Mouse (Mus musculus): ENCODE results near the gene Caln1.
A peak's percentile ranks its signal among the peaks of the same experiment; 100 is the strongest.

Gene Caln1

DNA sequence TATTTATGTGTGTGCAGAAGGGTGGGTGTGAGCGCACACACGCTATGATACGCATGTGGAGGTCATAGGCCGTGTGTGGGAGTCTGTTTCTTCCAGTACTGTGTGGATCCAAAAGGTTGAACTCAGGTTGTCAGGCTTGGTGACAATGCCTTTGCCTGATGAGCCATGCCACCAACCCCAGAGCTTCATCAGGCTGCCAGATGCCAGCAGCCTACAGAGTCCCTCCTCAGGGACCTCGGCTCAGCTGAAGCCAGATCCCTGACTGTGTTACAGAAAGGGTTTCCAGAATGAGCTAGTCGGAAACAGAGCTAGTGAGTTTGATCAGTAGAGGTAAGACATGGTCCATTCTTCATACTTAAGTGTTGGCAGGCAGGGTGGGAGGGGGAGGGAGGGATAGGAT lies 25.9 kb downstream of the Caln1 start:
- DNase-seq = no peak

DNA sequence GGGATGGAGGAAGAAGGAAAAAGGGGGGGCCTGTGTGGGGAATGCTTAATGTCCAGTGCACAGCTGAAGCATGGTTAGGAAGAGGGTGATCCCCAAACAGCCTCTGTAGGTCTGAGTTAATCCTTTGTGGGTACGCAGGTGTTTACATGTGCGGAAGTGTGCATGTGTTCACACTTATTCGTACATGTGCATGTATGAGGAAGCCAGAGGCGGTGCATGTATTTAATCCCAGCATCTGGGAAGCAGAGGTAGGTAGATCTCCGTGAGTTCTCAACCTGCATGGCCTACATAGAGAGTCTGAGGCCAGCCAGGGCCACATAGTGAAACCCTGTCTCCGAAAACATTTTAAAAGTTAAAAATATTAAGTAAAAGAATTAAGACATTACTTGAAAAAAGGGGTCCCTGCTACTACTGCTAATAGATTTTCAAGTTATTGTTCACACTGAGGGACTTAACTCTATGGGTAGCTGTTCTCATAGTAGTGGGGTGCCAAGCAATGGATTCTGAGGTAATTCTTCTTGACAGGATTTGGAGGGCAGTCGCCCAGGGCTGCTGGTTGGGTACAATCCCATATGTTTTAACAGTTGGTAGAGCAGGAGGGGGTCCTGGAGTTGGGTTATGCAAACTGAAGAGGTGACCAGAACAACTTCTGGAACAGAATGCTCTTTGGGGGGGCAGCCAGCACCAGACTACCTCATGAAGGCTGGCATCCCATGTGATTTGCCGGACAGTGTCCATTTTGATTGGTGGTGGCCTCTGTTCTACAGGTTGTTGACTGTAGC lies 31.1 kb downstream of the Caln1 start:
- DNase-seq = no peak

DNA sequence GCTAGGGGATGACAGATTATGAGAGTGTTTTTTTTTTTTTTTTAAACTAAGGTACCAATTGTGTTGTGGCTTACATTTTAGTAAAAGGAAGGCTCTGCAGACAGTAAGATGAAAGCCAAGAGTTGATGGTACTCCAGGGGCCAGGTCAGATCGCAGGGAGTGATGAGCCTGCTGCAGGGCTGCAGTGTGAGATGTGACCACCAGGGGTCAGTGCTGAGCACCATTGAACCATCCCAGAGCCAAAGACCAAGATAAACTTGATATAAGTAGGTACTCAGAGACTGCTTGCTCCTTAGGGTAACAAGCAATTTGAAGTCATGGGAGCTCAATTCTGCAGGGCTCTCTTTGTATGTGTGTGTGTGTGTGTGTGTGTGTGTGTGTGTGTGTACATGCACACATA lies 35.9 kb downstream of the Caln1 start:
- peak; percentile 68 for DNase-seq

DNA sequence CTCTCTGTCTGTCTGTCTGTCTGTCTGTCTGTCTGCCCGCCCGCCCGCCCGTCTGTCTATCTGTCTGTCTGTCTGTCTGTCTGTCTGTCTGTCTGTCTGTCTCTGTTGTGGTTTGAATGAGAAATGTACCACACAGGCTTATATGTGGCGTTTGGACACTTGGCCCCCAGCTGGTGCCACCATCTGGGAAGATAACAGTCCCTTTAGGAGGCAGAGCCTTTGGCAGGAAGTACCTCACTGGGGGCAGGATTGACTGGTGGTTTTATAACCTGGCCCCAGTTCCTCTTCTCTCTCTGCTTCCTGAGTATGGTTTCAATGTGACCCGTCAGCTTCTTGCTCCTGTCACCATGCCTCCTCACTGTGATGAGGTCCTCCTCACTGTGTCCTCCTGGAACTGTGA lies 40.5 kb downstream of the Caln1 start:
- no peak for DNase-seq

DNA sequence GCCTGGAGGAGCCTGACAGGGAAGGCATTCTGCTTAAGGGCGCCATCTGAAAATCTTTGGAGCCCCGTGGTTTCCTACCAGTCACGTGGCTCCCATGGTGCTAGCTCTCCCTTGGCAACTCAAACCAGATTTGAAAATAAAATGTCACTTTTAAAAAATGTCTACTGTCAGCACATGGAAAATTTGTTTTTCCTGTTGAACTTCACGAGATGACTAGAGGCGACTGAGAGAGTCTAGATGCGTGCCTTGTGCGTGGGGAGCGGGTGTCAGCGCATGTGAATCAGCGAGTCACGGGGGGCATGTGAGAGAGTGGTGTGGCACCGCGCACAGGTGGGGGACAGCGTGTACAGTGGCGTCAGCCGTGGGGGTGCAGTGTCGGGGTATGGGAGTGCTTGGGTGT lies 42.3 kb downstream of the Caln1 start:
- no peak for DNase-seq

DNA sequence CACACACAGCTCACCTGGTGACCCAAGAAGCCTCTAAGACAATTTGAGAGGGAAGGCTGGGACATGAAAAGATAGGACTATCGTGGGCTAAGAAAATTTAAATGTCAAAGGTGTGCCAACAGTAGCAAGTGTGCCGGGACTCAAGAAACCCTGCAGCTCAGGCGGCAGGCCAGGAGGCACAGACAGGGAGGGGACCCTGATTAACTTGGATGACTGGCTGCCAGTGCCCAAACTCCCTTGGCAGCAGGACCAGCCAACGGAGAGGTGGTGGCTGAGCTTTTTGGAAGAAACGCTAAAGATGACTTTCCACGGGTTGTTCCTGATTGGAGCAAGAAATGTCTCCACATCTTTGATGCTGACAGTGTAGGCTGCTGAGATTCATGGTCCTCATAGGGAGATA lies 78.2 kb downstream of the Caln1 start:
- DNase-seq = no peak

DNA sequence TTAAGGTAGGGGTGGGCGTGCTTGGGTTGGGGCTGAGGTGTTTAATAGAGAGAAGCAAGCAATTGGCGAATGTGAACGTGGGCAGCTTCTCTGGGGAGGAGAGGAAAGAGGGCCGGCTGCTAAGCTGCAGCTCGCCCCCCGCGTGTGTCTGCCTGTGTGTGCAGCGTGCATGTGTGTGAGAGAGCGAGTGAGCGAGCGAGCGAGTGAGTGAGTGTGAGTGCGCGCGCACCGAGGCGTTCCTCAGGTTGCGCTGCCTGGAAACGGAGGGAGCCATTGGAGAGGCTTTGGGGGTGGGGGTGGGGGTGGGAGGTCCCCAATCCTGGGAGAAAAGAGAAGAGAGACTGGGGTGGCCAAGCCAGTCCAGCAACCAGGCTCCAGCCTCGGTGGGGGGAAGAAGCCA lies 79.2 kb downstream of the Caln1 start:
- DNase-seq = no peak

DNA sequence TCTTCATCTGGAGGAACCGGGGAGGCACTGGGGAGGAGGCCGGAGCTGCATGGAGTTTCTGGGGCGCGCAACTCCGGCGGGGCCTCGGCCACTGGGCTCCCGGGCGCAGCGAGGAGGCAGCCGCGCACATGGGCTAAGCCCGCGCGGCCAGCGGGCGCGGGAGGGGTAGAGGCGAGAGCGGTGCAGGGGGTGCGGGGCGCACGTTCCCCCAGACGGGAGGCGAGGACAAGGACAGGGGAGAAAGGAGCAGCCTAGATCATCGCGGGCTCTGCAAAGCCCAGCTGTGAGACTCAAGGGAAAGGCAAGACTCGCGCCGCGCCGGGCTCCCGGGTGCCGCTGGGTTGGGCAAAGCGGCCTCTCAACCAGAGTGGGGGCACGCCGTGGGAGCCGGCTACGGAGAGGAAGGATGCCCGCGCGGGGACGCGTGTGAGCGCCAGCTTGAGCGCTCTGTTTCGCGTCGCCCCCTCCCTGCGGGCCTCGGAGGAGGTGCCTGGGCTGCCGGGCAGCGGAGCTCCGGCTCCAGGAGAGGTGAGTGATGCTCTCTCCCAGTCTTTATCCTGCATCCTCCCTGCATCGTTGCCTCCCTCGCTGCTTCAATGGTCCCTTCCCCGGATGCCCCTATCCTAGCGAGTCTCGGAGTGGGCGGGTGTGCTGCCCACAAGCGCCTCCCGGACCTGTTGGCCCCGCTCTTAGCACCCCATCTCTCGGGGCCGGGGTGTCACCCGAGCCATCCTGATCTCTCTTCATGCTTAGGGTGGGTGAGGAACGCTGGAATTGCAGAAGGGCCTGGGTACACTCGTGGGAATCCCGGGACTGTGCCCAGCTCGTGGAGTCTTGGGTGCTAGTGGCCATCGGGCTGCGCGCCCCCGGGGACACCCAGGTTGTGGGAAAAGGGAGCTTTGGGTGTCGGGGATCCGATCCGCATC lies 79.9 kb downstream of the Caln1 start:
- DNase-seq = no peak

DNA sequence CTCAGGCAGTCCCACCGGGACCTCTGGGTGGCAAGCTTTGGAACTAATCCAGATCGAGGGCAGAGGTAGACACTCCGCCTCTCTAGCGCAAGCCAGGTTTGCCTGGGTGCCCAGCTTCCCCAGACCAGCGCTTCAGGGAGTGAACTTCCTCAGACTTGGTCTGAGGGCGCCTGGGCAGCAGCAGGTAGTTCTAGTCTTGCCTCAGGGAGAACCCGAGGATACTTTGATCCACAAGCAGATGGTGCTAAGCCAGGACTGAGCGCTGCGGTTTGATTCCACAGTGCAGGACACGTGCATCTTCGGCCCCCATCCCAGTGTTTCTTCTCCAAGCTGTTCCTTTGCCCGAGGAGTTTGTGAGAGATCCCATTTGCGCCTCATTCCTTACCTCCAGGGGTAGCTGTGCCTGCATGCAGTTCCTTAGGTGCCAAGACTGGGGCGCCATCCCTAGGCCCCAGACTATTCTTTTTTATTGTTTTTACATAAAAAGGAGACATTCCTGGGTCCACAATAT lies 80.8 kb downstream of the Caln1 start:
- no peak for DNase-seq

DNA sequence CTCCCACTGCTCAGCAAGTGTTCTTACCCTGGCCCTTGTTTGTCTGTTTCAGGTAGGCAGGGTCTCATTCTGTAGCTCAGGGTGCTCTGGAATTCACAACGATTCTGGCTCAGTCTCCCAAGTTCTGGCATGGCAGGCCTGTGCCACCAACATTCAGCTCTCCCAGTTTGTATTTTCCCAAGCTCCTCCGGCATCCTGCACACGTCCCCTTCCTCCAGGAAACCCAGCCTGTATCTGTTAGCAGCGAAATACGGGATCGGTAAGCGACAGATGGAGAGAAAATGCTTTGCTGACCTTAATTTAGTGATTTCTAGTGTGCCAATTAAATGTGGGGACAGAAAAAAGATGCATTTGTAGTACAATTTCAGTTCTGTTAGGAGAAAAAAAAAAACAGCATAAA lies 88.8 kb downstream of the Caln1 start:
- DNase-seq = no peak

DNA sequence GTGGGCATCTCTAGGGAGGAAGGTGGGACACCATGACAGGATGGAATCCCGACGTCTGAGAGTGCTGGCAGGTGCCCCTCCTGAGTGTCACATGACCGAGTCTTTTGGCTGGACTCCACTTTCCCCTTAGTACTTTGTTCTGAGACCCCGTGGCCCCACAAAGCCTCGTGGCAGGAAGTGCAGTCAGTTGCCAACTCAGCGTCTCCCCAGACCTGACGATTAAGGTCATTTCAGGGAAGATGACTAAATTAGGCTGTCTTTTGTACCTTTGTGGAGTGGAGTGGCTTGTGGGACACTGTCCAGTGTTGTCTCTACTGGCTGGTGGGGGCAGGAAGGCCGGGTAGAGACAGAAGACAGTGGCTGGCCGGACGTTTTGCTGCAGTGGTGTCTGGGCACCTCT lies 103.0 kb downstream of the Caln1 start:
- no peak for DNase-seq

DNA sequence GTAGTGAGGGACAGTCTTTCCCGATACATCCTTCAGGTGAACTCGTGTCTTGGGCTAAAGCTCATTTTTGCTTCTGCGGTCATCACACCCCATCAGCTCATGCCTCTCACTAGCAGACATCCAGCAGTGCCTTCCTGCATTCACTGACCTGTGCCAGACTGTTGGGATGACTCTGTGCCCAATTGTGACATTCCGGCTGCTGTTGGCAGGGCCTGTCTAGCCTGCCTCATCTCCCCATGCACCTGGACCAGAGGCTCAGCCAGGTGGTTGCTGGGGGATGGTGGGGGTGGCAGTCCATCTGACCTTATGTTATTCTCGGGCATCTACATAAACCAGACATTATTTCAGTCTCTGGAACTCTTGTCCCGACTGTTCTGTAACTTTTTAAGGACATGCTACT lies 105.6 kb downstream of the Caln1 start:
- no peak for DNase-seq

DNA sequence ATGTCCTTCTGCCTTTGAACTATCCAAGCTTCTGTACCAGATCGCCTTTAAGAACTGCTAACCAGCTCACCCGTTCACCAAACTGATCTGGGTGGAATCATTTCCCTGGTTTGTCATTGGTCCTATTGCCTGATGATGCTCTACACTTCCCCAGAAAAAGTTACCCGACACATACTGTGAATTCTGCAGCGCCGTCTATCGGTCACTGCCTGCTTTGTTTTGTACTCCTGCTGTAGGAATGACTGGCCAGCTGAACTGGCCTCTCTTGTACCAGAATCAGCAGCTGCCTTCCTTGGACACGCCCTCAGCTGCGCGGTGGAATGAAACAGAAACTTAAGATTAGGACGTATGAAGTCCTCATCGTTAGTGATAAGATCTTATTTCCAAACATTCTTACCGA lies 107.5 kb downstream of the Caln1 start:
- DNase-seq = peak; percentile 35

DNA sequence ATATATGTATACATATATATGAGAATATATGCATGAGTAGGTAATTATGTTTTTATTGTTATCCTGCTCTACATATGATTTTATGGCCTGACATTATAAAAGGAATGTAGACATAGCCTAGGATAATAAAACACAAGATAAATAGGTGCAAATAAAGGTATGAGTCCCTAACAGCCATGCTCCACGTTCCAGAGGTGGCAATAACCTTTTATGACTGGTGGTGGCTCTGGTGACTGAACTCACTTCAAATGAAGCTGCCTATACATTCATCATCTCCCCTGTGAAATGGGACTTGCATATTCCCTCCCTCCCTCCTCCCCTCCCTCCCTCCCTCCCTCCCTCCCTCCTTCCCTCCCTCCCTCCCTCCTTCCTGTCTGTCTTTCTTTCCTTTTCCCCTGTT lies 111.0 kb downstream of the Caln1 start:
- DNase-seq = no peak

DNA sequence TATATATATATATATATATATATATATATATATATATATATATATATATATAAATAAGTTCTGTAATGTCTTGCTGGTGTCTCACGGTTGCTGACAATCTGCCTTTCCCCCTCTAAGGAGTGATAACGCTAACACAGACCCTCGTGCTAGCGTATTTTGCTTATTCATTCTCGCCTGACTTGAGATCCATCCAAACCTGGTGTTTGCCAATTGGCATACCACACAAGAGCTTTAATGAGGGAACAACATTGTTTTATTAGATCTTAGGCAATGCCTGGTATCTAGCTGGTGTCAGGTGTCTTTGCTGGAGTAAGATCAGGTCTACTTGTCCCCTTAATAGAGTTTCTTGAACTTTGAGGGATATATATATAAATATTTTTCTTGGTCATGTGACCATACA lies 122.2 kb downstream of the Caln1 start:
- no peak for DNase-seq

DNA sequence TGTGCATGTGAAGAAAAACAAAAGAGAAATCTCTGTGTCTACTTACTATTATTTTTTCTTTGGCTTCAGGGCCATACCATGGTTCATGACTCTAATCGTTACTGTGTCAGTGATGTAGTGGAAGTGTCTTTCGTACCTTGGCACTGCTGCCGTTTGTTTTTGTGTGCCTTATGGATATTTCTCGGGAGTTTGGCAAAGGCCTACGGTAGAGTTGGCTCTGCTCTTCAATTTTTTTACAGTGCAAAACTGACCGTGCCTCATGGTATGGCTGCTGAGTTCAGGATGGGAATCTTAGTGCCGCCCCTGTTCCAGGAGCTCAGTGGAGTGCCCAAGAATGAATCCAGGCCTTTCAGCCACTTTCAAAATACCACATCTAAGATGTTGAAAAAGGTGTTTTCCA lies 123.0 kb downstream of the Caln1 start:
- DNase-seq = no peak

DNA sequence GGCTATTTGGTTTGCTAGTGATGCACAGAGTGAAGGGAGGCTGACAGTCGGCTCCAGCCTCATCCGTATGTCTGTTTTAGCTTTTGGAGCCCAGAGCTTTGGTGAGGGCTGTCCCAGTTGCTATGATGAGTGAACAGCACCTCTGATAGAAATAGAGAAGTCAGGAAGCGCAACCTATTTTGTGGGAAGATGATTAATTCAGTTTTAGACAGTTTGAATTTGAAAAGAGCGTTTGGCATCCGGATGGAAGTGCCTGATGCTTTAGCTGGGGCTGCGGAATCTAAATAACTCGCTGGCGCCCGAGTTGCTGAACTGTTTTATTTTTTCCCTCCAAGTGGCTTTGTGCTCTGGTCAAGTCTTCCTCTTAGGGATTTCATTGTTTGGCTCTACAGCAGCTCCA lies 133.3 kb downstream of the Caln1 start:
- DNase-seq = no peak

DNA sequence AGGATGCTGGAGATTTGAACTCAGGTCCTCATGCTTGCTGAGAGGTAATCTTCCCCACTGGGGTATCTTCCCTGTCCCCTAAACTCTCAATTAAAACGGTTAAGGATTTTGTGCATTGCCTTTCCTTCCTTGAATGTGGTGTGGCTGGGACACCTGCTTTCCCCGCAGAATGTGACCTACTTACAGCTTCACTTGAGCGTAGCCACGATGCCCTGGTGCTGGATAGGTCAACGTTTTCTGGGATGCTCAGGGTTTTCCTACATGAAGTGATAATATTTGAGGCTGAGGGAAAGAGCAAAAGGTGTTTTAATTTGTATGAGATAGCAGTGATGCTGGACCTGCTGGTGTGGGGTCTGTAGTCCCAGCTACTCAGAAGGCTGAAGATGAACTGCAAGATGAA lies 135.6 kb downstream of the Caln1 start:
- DNase-seq = no peak

DNA sequence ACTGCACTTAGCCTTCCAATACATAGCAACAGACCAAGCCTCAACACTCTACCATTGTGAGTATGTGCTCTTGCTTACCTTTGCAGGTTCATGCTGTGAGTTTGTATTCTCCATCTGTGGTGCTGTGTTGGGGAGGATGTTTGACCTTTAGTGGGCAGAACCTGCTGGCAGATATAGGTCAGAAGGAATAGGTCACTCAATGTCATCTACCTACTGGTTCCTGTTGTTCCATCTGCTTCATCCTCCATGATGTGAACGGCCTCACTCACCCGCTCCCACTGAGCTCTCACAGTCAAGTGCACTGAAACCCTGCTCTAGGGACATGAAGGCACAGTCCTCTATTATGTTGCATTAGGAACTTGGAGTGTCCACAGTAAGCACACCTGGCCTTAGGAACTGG lies 141.3 kb downstream of the Caln1 start:
- DNase-seq = no peak

DNA sequence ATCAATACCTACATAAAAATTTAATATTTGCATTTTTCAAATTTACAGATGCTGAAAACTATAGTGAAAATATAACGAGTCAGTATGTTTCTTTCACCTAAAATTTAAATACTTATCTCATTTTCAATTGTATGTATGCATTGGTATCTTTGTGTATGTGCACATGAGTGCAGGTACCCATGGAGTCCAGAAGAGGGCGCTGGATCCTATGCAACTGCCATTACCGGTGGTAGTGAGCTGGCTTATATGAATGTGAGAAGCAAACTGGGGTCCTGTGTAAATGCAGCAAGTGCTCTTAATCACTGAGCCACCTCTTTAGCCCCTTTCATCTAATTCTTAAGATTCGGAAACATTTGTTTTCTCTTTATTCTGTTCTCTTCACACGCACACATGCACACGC lies 146.1 kb downstream of the Caln1 start:
- no peak for DNase-seq

DNA sequence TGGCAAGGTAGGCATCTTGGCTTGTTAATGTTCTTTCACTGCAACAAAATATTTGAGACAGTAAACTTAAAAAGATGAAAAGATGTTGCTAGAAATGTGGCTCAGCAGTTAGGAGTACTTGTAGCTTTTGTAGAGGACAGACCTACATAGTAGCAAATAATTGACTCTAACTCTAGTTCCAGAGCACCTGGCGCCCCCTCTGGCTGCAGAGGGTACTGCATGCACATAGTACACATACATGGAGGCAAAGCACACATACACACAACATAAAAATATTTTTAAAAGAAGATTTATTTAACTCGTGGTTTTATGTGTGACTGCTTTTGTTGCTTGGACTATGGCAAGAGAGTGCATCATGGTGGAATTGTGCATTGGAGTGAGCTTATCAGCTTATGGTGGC lies 151.3 kb downstream of the Caln1 start:
- DNase-seq = no peak

DNA sequence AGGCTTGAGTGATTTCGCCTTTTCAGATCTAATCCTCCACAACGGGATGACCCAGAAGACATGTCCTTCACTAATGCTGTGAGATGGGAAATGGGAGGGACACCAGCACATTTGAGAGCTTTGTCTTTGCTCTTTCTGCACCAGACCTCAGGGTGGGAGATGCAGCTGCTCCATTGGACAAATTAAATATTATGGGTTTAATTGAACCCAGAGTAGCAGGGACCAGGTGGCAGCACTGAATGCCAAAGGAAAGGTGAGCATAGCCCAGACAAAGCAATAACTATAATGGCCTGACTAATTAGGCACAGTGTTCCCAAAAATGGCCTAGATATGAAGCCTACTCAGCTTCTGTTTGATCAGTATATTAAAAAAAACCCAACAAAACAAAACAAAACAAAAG lies 158.2 kb downstream of the Caln1 start:
- no peak for DNase-seq

DNA sequence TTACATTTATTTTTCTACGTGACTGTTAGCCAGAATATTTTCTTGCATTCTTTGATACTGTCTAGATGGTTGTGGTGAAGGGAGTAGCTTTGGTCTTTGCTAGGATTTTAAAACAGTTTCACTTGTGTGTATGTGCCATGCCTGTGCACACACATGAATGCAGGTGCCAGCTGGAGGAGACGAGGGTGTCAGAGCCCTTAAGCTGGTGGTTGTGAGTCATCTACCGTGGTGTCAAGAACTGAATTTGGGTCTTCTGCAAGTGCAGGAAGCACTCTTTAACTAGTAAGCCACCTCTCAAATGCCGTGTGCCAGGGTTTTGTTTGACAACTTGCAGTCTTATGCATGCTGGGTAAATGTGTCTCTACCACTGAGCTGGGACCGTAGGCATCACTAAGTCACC lies 178.2 kb downstream of the Caln1 start:
- DNase-seq = no peak

DNA sequence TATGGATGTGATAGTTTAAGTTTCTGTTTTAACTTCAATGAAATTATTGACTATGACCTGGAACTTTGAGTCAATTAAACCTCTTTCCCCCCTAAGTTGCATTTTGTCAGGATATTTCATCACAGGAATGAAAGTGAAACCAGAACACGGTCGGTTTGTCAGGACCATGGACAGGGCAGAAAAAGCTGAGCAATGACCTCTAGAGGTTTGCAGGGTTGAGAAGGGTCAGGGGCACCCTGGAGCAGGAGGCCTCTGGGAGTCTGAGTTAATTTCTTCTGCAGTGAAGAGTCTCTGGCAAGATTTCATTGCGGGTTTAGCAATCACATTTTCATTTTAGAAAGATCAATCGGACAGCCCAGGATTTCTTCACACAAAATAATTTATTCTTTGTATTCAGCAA lies 184.7 kb downstream of the Caln1 start:
- peak; percentile 14 for DNase-seq
